Mouse (Mus musculus) neural tube, embryonic 11.5 days (tissue): Measurements from ENCODE around the gene Slc6a4. TPM values are rescaled to one million over a fixed set of nuclear protein-coding genes. Genes with fewer than 3 reads are reported as not detected.

Source experiments
- ATAC-seq: fragments of 200-750 bp; cut with Nextera tagmentation; 2 replicates; pipeline ENCODE4 v1.8.0; 2017; ENCODE audit warnings: moderate number of reproducible peaks, mild to moderate bottlenecking, moderate TSS enrichment, moderate library complexity; ENCODE audit not compliant: insufficient read depth, low FRiP score, low TSS enrichment
- DNase-seq: peaks from one replicate; pipeline ENCODE4 v3.0.0-alpha.2; 2015; ENCODE audit warnings: low spot score
- H3K27ac ChIP-seq: fragments of 300-500 bp; sonication (generic); 2 replicates; pipeline ENCODE4 v1.5.1; 2014; ENCODE audit warnings: low read depth, mild to moderate bottlenecking, low read length
- H3K27me3 ChIP-seq: fragments of 300-500 bp; sonication (generic); 2 replicates; pipeline ENCODE4 v1.6.1; 2014; ENCODE audit warnings: mild to moderate bottlenecking, low read length, mixed read lengths; ENCODE audit not compliant: control insufficient read depth, insufficient read depth
- H3K36me3 ChIP-seq: fragments of 300-500 bp; sonication (generic); 2 replicates; pipeline ENCODE4 v1.6.1; 2014; ENCODE audit warnings: mild to moderate bottlenecking, low read length, moderate library complexity, mixed read lengths; ENCODE audit not compliant: control insufficient read depth, insufficient read depth
- H3K4me1 ChIP-seq: fragments of 300-500 bp; sonication (generic); 2 replicates; pipeline ENCODE4 v1.6.1; 2014; ENCODE audit warnings: low read length, mixed read lengths; ENCODE audit not compliant: control insufficient read depth, insufficient read depth
- H3K4me2 ChIP-seq: fragments of 300-500 bp; sonication (generic); 2 replicates; pipeline ENCODE4 v1.6.1; 2014; ENCODE audit warnings: low read depth, mild to moderate bottlenecking, moderate library complexity
- H3K4me3 ChIP-seq: fragments of 300-500 bp; sonication (generic); 2 replicates; pipeline ENCODE4 v1.5.1; 2014; ENCODE audit warnings: low read depth, low read length
- H3K9ac ChIP-seq: fragments of 300-500 bp; sonication (generic); 2 replicates; pipeline ENCODE4 v1.6.1; 2014; ENCODE audit warnings: mild to moderate bottlenecking, low read length
- H3K9me3 ChIP-seq: fragments of 300-500 bp; sonication (generic); 2 replicates; pipeline ENCODE4 v1.6.1; 2016; ENCODE audit warnings: low read length; ENCODE audit not compliant: control insufficient read depth
- WGBS: fragments of 180-500 bp; shearing (Covaris S2); extraction: QIAGEN DNeasy Blood & Tissue Kit; methylation state at CpG from one replicate; pipeline ENCODE4 v1.1.7; 2014; 5-methylcytosine and 5-hydroxymethylcytosine counted together
- polyA plus RNA-seq: library from polyadenylated mRNA; unstranded; fragments of >200 nt; fragmentation: Nextera tagmentation; extraction: Ambion mirVana; gene quantifications from 2 replicates; pipeline ENCODE4 v1.2.1, GENCODE M21; 2014

Gene Slc6a4
- polyA plus RNA-seq, 1 experiment from 2014 or later, result 1.5 TPM

- Histone ChIP-seq H3K9me3 (no peaks in the 10 kb centered on the region), H3K36me3 (no peaks in the 10 kb centered on the region), H3K27ac (no peak overlapping the region), H3K4me2 (no peak overlapping the region), H3K4me1 (no peaks in the 10 kb centered on the region), H3K9ac (no peak overlapping the region), H3K4me3 (no peak overlapping the region), H3K27me3 (no peaks in the 10 kb centered on the region)
- no peak for DNase-seq
- ATAC-seq, result no peak
- WGBS, result 55% methylated on average over 6 of the region's 6 CpGs
These were observed 8.2 kb downstream of the Slc6a4 start for GRCm38 (mm10) chr11:77006616-77007015.

DNA sequence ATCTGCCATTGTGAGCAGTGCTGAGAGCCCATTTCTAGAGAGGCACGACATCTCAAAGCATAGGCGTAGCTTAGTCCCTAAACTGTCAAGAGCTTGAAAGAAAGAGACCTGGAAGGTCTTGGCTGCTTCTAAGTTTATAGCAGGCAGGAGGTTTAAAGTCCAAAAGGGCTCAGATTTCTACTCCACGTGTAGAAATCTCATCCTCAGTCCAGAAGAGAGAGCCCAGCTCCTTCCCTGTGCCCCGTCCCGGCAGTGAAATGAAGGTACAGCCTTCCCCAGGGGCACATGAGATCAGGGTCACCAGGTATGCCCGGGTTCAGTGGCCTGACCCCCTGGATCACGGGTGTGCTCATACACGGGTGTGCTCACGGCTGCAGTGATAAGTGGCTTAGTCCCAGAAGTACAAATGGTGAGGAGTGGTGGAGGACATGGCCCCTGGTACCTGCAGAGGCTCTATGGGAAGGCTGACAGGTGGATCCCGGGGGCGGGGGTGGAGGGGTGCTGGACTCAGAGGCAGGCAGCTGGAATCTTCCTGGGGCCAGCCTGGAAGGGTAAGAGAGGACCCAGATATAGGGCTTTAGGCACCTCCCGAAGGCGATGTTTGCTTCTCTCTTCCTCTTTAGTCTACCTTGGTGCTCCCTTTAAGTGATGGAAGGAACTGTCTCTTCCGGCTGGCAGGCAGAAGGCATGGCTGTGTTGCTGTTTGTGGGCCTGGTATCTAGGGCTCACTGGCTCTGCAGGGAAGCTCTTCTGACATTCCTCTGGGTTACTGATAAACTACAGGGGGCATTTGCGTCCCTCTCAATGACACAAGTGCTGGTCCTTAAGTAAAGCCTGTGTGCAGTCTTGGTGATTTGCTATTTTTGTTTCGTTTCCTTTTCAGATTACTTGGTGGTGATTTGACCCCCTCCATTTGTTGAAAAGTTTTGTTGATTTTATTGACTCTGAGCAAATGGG lies 10.9 kb downstream of the Slc6a4 start:
- Histone ChIP-seq H3K27ac (no peak overlapping the region), H3K4me3 (no peak overlapping the region), H3K4me2 (no peak overlapping the region), H3K9me3 (no peaks in the 10 kb centered on the region), H3K9ac (no peak overlapping the region), H3K27me3 (no peaks in the 10 kb centered on the region), H3K4me1 (no peaks in the 10 kb centered on the region), H3K36me3 (no peaks in the 10 kb centered on the region)
- DNase-seq, result no peak
- ATAC-seq, result no peak
- WGBS, result 81% methylated on average over 16 of the region's 16 CpGs

GRCm38 (mm10) chr11:77010762-77011475 lies 12.5 kb downstream of the Slc6a4 start:
- no peak overlapping the region for H3K4me3 ChIP-seq
- DNase-seq (no peak), ATAC-seq (no peak)
- no peaks in the 10 kb centered on the region for H3K9me3 ChIP-seq
- 85% methylated on average over 10 of the region's 10 CpGs for whole genome bisulfite sequencing
- H3K4me2 ChIP-seq, result no peak overlapping the region
- H3K36me3 ChIP-seq, result no peaks in the 10 kb centered on the region
- H3K27me3 ChIP-seq, result no peaks in the 10 kb centered on the region
- no peak overlapping the region for H3K27ac ChIP-seq
- H3K9ac ChIP-seq, result no peak overlapping the region
- no peaks in the 10 kb centered on the region for H3K4me1 ChIP-seq

- H3K27ac ChIP-seq, result no peak overlapping the region
- H3K4me3 ChIP-seq, result no peak overlapping the region
- no peak overlapping the region for H3K9ac ChIP-seq
- no peaks in the 10 kb centered on the region for H3K36me3 ChIP-seq
- DNase-seq (no peak), ATAC-seq (no peak)
- no peaks in the 10 kb centered on the region for H3K9me3 ChIP-seq
- H3K4me1 ChIP-seq, result no peaks in the 10 kb centered on the region
- no peaks in the 10 kb centered on the region for H3K27me3 ChIP-seq
- WGBS, result 64% methylated on average over 11 of the region's 11 CpGs
- H3K4me2 ChIP-seq, result no peak overlapping the region
These were observed 19.6 kb downstream of the Slc6a4 start for GRCm38 (mm10) chr11:77018046-77018445.

DNA sequence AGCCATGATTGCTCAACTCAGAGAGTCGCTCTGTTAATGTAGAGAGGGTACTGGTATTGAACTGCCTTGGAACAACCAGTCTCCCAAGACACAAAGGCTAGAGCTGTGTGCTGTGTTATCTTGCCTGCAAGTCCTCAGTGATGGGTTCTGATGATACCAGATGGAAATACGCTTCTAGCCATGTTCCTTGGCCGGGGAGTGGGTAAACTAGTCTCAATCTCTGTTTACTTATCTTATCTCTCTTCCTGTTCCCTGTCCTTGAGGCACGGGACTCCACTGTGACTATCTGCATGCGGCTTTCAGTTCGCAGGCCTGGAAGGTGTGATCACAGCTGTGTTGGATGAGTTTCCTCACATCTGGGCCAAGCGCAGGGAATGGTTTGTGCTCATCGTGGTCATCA lies 21.1 kb downstream of the Slc6a4 start:
- no peaks in the 10 kb centered on the region for H3K4me1 ChIP-seq
- WGBS, result 80% methylated on average over 8 of the region's 8 CpGs
- DNase-seq (no peak), ATAC-seq (no peak)
- H3K4me2 ChIP-seq, result no peak overlapping the region
- no peak overlapping the region for H3K4me3 ChIP-seq
- H3K36me3 ChIP-seq, result no peaks in the 10 kb centered on the region
- H3K9me3 ChIP-seq, result no peaks in the 10 kb centered on the region
- H3K27me3 ChIP-seq, result no peaks in the 10 kb centered on the region
- H3K27ac ChIP-seq, result no peak overlapping the region
- H3K9ac ChIP-seq, result no peak overlapping the region

DNA sequence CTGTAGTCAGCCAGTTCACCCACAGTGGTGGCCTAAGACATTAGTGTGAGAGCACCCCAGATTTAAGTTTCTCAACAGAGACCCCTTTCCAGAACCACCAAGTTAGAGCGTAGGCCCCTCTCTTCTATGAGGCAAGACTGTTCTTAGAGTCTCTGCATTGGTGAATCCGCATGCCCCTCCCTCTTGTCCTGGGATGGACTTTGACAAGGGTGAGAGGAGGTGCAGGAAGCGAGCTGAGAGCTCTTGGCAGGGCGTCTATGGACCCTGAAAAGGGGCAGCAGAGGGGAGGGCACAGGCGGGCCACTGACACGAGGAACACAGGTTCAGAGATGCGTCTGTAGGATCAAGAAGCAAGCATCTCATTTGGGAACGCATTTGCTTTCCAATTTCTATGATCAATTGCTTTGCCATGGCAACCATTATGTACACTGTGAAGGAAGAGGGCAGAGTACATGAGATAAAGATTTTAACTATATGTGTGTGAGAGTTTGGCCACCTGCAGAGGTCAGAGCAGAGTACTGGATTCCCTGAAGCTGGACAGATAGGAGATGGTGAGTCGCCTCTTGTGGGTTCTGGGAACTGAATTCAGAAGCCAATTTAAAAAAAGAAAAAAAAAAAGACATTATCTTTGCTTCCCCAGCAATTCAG lies 23.5 kb downstream of the Slc6a4 start:
- ATAC-seq (no peak), DNase-seq (no peak)
- Histone ChIP-seq H3K27me3 (no peaks in the 10 kb centered on the region), H3K36me3 (no peaks in the 10 kb centered on the region), H3K4me2 (no peak overlapping the region), H3K9me3 (no peaks in the 10 kb centered on the region), H3K4me1 (no peaks in the 10 kb centered on the region), H3K4me3 (no peak overlapping the region), H3K27ac (no peak overlapping the region), H3K9ac (no peak overlapping the region)
- 72% methylated on average over 9 of the region's 9 CpGs for WGBS

DNA sequence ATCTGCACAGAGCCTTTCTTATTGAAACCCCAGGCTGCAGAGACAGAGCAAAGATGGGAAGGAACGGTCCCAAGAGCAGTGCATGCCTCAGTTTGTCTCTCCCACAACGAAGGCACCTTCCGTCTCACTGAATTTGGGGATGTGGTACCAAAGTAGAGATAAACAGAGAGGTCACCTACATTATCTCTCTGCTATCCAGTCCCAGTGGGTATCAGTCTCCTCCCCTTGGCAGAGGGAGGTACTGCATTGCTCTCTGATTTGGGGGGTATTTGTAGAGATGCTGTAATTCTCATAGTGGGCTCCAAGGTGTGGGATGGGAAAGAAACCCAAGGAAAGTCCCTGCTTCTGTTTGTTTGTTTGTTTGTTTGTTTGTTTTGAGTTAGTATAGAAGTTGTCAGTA lies 28.2 kb downstream of the Slc6a4 start:
- Histone ChIP-seq H3K9me3 (no peaks in the 10 kb centered on the region), H3K27ac (no peak overlapping the region), H3K9ac (no peak overlapping the region), H3K4me2 (no peak overlapping the region), H3K36me3 (no peaks in the 10 kb centered on the region), H3K4me3 (no peak overlapping the region), H3K4me1 (no peaks in the 10 kb centered on the region), H3K27me3 (no peaks in the 10 kb centered on the region)
- 80% methylated on average over 3 of the region's 3 CpGs for WGBS
- DNase-seq (no peak), ATAC-seq (no peak)

- no peaks in the 10 kb centered on the region for H3K36me3 ChIP-seq
- DNase-seq (no peak), ATAC-seq (no peak)
- no peaks in the 10 kb centered on the region for H3K4me1 ChIP-seq
- H3K4me3 ChIP-seq, result no peak overlapping the region
- H3K27ac ChIP-seq, result no peak overlapping the region
- no peaks in the 10 kb centered on the region for H3K9me3 ChIP-seq
- no peaks in the 10 kb centered on the region for H3K27me3 ChIP-seq
- no peak overlapping the region for H3K4me2 ChIP-seq
- H3K9ac ChIP-seq, result no peak overlapping the region
- WGBS, result 90% methylated on average over 3 of the region's 3 CpGs
These were observed 29.8 kb downstream of the Slc6a4 start for GRCm38 (mm10) chr11:77028157-77028556.
